Mouse (Mus musculus): ENCODE measurements around the gene Mios.

The Mios gene

GRCm38 (mm10) chr6:8209047-8209865 lies at the start of gene Mios:
Mios (plus strand) TSS chr6:8209222.
- in situ Hi-C loops (cut with MboI, MseI), result loop anchor here in 1 of 2 experiments (10.0 kb wide), 1 partner anchor 354 kb away; no protein-coding TSS in a partner anchor

DNA sequence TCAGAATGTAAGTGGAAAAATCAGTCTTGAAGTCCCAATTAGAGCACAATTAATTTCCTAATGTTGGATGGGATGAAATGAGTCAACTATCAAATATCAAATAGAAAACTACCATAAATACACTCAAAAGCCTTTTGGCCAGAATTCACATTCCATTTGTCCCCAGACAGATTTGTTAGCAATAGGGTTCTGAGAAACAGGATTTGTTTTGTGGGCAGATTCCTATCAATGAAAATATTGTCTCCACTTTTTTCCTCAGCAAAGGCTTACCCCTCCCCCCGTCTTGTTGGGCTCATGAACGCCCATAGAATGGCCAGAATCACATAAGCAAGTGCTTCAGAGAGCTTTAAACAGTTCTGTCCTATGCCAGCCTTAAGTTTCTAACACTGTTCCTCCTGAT lies 49.0 kb upstream of the Mios start:
- in situ Hi-C loops (cut with MboI, MseI), result no loop called here

DNA sequence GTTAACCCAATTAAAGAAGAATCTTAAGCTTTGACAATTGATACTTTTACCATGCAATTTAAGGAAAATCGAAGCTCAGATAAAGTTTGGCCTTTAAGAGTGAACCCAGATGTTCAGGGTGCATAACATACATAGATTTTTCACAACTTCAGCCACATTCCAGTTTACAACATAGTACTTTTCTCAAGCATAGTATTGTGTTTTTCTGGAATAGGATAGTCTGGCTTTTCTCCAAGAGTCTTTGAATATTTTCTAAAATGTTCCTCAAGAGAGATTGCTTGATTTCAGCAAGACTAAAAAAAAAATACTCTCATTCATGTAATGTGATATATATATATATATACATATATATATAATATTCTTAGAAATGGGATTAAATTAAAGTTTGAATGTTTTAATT lies 44.3 kb upstream of the Mios start:
- in situ Hi-C loops (cut with MboI, MseI), result no loop called here

GRCm38 (mm10) chr6:8172101-8172500 lies 36.9 kb upstream of the Mios start:
- in situ Hi-C loops (cut with MboI, MseI), result loop anchor here in 1 of 2 experiments (10.0 kb wide), 1 partner anchor 853 kb away; no protein-coding TSS in a partner anchor

DNA sequence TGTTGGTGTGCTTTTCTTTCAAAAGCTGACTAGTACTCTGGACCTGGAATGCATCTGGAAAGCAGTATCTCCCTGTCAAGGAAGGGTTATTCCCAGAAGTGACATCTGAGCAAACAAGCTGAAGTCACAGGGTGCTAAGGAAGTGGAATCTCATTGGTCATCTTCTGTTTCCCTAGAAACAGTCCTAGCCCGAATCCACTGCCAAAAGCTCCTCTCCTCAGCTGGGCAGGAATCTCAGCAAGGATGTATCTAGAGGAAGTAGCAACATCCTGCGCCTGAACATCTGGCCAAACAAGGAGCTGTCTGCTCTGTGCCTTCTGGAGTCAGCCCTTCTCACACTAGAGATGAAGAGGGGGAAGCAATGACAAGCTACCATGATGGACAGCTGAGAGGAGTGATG lies 35.0 kb upstream of the Mios start:
- in situ Hi-C loops (cut with MboI, MseI), result loop anchor here in 1 of 2 experiments (10.0 kb wide), 1 partner anchor 851 kb away; no protein-coding TSS in a partner anchor

GRCm38 (mm10) chr6:8175346-8175745 lies 33.7 kb upstream of the Mios start:
- in situ Hi-C loops (cut with MboI, MseI), result loop anchor here in 1 of 2 experiments (10.0 kb wide), 1 partner anchor 849 kb away; no protein-coding TSS in a partner anchor

- in situ Hi-C loops (cut with MboI, MseI), result loop anchor here in 1 of 2 experiments (10.0 kb wide), 1 partner anchor 849 kb away; no protein-coding TSS in a partner anchor
Observed at GRCm38 (mm10) chr6:8176116-8176515, 32.9 kb upstream of the Mios start.

DNA sequence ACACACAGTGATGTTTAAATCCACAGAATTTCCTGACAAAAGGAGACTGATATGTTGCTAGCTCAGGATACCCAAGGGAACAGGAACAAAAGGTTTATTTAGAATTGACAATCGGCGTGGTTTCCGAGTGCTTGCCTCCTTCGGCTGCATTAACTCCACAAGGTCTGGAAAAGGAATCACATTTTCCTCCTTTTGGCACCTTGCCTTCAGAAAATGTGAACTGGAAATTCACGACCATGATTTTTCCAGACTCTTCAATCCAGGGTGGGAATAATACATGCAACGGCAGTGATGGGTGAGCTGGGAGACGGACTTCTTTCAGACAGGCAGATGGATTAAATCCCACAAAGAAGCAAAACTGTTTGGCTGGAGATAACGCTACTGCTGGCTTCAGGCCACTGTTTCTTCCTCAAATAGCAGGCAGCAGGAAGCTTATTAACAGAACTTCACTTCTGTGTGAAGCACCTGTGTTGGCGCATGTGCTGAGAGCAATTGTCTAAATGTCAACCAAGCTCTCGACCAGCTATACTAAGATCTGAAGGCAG lies 30.6 kb upstream of the Mios start:
- in situ Hi-C loops (cut with MboI, MseI), result loop anchor here in 1 of 2 experiments (10.0 kb wide), 1 partner anchor 846 kb away; no protein-coding TSS in a partner anchor

- in situ Hi-C loops (cut with MboI, MseI), result loop anchor here in 1 of 2 experiments (10.0 kb wide), 1 partner anchor 1474 kb away; no protein-coding TSS in a partner anchor
Observed at GRCm38 (mm10) chr6:8188599-8189233, 20.3 kb upstream of the Mios start.

GRCm38 (mm10) chr6:8189917-8190316 lies 19.1 kb upstream of the Mios start:
- in situ Hi-C loops (cut with MboI, MseI), result loop anchor here in 1 of 2 experiments (10.0 kb wide), 1 partner anchor 1475 kb away; no protein-coding TSS in a partner anchor

- in situ Hi-C loops (cut with MboI, MseI), result no loop called here
Observed at GRCm38 (mm10) chr6:8192517-8192916, 16.5 kb upstream of the Mios start, which contains the start of gene Col28a1. Col28a1 (minus strand) TSS chr6:8192617.

DNA sequence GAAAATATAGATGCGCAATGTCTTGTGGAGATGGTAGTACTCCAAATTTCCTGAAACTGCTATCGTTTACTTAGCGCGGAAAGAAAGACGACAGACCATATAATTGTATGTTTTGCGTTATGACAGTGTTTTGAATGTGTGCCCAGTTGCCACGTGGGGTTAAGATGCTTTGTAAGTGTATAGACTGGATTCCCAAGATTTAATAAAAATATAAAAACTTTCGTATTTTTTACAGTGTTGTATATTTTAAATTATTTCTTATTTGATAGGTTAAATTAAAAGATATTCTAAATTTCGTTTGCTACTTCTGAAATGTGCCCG lies 804 bp downstream of the Mios start:
- in situ Hi-C loops (cut with MboI, MseI), result loop anchor here in 1 of 2 experiments (5.0 to 10.0 kb wide), 2 partner anchors 47 to 355 kb away; partner anchors contain the start of genes Gm45062, Rpa3 and Umad1

DNA sequence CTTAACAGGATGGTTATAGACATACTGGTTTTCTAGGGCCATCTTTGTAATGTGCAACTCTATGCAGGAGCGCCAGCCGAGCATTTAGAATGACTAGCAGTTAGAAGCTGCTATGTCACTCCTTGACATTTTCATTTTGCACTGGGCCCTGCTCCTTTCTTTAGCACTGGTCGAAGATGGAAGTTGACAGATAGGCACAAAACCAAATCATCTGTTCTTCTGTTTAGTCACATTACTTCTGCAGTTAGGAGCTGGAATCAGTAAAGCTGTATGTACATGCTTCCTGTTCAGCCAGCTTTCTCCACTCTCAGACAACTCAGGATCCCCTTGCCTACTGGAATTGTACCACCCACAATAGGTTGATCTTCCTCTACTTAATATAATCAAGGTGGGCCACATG lies 1.6 kb downstream of the Mios start:
- in situ Hi-C loops (cut with MboI, MseI), result loop anchor here in 1 of 2 experiments (5.0 kb wide), 1 partner anchor 47 kb away; the partner anchor contains the start of genes Gm45062, Rpa3 and Umad1

- in situ Hi-C loops (cut with MboI, MseI), result no loop called here
Observed at GRCm38 (mm10) chr6:8227035-8227434, 18.0 kb downstream of the Mios start.

DNA sequence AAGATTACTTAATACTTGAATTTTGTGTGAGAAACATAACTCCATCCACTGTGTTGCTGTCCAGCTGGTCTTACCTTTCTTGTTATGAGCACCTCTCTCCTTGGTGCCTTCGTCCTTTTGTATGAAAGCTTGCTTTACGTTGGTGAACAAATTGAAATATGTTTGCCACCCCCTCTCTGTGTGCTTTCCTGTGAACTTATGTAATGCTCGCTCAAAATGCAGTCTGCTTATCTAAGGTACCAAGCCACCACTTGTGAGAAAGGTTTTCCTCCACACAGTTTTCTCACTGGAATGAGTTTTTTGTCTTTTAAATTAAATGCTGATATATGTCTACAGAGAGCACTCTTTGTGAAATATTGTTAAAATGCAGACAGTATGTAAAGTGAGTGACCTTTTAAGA lies 19.6 kb downstream of the Mios start:
- in situ Hi-C loops (cut with MboI, MseI), result no loop called here

- in situ Hi-C loops (cut with MboI, MseI), result loop anchor here in 1 of 2 experiments (5.0 kb wide), 1 partner anchor 46 kb away; no protein-coding TSS in a partner anchor
Observed at GRCm38 (mm10) chr6:8258316-8258715, 49.3 kb downstream of the Mios start.

GRCm38 (mm10) chr6:8259004-8259666 lies 50.1 kb downstream of the Mios start, which contains the start of the genes Rpa3, Umad1 and Gm45062:
Rpa3 (minus strand) TSS chr6:8259173.
Umad1 (plus strand) TSS chr6:8259288.
Gm45062 (plus strand) TSS chr6:8259450.
- in situ Hi-C loops (cut with MboI, MseI), result loop anchor here in 1 of 2 experiments (5.0 kb wide), 1 partner anchor 47 kb away; no protein-coding TSS in a partner anchor

- in situ Hi-C loops (cut with MboI, MseI), result loop anchor here in 1 of 2 experiments (5.0 kb wide), 1 partner anchor 47 kb away; no protein-coding TSS in a partner anchor
Observed at GRCm38 (mm10) chr6:8259667-8260044, 50.6 kb downstream of the Mios start.

DNA sequence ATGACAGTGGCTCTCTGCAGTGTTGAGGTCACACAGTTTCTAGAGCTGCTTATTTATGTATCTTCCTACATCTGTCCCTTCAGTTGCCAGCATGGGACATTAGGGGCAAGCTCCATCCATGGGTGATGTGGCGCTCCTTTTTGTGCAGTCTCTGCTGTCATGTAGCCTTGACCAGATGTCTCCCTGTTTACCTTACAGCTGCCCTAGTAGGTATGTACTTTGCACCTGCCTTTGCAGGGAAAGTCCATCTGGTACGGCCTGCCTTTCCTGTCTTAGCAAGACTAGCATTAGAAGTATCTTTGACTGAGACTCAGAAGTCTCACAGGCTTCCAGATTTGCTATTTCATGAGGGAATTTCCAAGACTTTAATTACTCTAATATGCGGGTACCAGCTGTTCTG lies 62.0 kb downstream of the Mios start:
- in situ Hi-C loops (cut with MboI, MseI), result no loop called here

DNA sequence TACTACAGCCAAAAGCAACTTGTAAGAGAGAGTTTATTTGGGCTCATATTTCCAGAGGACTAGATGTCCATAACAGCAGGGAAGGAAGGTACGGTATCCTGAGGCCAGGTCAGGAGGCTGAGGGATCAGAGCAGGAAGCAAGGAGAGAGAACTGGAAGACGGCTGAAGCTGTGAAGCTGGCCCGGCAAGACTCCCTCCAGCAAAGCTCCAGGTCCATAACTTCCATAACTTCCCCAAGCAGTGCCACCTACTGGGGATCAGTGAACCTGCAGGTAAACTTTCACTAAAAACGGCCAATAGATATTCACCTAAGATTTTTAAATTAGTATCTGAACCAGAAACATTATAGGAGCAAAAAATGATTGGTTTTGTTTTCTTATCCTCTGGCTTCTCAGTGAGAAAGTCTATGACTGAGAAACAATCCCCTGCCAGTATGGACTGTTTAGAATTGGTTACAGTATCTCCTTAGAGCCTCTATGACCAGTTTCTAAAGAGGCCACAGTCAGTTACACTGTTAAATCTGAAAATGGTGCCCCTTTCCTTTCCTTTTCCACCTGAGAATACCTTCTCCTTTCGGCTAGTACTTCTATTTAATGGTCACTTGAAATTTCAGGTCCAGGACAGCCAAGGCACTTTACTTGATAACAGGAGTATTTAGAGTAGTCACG lies 65.5 kb downstream of the Mios start:
- in situ Hi-C loops (cut with MboI, MseI), result loop anchor here in 1 of 2 experiments (5.0 kb wide), 1 partner anchor 223 kb away; no protein-coding TSS in a partner anchor

Measured in T-helper 17 cell (primary cell).